Mouse (Mus musculus) liver (tissue): ENCODE measurements around the gene Elac2.

Experiments
- DNase-seq: peaks from one replicate; pipeline ENCODE4 v3.0.0-alpha.2; 2020; ENCODE audit warnings: mixed read lengths

The Elac2 gene

DNA sequence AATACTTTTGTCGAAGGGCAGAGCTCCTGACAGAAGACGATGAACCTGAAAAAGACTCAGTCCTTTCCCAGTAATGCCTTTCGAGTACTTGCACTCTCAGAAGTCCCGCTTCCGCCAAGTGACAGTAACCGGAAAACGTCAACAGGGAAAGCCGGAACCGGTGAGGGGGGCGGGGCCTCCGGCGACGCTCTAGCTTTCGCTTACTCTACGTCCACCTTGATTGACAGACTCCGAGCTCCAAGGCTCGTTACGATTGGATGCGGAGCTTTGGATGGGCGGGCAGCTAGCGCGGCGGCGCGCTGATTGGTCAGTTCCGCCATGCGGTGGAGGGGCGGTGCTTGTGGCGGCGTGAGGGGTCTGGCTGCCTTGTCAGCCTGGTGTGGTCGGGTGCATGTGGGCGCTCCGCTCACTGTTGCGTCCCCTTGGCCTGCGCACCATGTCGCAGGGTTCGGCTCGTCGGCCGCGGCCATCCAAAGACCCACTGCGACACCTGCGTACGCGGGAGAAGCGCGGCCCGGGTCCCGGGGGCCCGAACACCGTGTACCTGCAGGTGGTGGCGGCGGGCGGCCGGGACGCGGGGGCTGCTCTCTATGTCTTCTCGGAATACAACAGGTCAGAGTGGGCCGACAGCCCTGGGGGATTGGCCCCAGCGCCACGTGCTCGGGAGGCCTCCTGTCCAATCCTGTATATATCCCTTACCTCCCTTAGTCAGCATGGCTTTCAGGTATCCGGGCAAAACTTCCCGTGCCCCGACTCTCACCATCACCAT is at the start of gene Elac2:
Gene Elac2, plus strand, starts transcription at position 319 of the 769 bp plus-strand sequence.
- peak; percentile 97 for DNase-seq

DNA sequence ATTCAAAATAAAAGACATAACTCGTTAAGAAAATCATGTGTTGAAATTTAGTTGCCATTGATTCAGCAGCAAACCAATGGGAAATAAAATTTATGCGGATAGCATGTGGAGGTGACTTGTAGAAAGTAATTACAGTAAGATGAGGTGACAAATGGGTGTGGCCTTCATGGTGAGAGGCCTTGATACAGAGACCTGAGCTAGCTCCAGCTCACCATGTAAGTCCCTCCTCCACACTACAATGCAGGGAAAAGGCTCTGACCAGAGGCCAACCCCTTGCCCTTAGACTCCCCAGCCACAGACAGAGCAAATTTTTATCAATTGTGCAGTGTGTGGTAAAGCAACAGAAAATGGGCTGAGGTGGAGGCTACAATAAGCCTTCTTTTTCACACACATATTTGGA is 49.7 kb upstream of the Elac2 start:
- DNase-seq, result peak; percentile 45

DNA sequence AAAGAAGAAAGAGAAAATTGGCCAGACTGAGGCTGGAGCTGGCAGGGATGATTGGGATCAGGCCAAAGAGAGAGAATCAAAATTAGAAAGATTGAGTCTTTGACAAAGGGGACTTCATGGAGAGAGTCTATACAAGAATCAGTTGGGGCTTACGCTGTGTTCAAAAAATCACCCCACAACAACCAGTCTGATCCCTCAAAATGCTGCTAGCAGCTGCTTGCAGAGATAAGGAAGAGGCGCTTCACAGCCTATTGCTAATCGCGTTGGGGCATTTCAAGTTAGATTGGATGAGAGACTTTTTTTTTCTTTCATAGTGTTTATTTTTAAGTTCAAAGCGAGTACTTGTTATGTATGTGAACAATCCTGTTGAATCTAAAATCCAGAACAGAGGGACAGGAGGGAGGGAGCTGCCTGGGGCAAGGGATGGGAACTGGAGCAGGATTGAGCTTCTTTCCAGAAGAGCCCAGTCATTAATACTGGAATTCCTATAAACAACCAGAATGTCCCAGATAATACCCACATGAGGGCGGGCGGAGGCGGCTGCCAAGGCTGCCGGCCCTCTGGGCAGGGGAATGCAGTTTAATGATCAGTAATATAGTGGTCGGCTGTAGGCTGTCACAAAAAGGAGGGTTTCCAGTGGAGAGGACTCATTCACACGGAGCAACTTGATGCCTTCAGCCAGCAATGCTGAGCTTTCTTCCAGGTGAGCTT is 47.6 kb upstream of the Elac2 start:
- peak; percentile 76 for DNase-seq

DNA sequence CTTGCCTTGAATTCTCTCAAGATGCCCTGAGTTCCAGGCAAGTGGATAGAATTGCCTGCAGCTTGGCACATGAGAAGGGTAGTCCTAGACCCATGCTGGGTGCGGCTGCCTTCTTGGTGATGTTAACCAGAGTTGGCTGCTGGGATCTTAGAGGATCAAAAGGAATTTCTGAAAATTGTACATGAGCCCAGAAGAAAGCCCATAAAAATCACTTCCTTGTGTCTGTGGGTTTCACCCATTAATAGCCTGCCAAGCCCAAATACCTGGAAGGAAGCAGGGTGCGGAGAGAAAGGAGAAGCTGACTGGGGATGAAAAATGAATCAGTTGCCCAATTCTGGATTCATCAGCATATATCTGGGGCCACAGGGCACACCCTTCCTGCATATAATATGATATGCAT is 41.6 kb upstream of the Elac2 start:
- no peak for DNase-seq

DNA sequence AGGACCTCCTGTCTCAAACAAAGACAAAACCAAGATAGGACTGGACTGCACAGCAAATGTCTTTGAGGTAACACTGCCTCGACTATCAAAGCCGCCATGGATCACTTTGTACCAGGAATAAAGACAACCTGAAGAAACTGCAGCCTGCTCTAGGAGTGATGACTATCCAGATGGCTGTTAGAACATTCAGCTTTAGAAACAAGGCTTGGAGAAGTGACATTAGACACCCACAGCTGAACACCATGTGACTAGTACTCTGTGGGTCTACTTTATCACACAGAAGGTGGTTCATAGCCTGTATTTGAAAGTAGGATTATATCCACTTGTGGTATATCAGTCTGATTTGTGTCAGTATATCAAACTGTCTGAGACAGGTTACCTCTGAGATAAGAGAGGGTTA is 37.6 kb upstream of the Elac2 start:
- no peak for DNase-seq

DNA sequence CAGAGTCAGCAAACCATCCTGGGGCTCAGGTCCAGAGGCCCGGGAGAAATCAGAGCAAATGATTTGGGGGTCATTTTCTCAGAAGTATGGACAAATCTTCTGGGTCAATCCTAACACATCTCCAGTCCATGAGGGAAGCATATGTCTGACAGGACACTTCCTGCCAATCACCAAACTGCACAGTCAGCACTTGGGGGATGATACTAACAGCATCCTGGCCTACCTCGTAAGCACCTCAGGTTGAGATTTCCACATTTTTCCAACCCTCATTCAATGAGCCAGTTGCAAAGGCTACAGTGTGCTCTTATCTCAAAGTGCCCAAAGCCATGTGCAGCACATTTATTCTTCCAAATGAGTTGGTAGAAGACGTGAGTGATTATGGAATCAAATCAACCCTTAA is 29.1 kb upstream of the Elac2 start:
- no peak for DNase-seq

DNA sequence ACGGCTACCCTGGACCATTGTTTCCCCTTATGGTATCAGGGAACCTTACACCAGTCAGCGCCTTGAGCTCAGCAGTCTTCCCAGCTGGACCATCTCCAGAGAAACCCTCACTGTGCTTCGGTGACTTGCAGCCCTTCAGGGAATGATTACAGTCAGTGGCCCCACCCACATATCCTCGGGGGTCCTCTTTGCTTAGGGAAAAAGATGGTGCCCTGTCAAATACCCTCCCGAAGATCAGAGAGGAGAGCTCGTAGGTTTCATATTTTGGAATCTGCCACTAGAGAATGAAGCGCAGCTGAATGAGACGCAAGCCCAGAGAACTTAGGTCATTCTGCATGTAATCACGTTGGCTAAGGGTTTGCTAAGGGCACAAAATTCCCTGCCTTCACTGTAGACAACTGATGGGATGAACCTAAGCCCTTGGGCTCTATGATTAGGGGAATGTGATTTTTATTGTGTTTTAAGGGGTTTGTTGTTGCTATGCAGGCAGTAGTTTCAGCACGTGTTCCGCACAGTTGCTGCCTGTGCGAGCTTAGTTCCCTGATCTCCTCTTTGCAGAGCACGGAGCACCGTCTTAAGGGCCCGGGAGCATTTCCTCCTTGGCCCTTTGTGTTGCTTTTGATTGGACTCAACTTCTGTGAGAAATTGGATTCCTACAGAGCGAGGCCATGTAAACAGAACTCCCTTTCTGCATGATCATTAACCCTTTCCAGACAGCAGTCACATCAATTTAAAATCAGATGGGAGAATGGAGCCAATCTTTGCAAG is 21.7 kb upstream of the Elac2 start:
- no peak for DNase-seq

DNA sequence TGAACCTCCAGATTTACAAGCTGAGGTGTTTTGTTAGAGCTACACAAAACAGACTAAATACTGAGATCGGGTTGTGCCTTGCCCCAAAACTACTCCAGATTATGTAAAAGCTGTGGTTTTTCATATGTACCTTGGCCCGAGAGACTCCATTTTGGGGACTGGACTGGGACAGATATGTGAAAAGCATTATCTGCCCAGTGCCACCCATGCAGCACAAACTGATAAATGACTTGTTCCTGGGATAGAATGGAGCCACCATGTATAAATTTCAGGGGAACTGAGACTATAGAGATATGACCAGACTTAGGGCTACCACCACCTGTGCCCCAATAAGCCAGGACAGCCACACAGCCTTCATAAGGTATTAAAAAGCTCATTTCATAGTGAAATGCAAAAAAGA is 16.2 kb upstream of the Elac2 start:
- DNase-seq, result peak; percentile 59

DNA sequence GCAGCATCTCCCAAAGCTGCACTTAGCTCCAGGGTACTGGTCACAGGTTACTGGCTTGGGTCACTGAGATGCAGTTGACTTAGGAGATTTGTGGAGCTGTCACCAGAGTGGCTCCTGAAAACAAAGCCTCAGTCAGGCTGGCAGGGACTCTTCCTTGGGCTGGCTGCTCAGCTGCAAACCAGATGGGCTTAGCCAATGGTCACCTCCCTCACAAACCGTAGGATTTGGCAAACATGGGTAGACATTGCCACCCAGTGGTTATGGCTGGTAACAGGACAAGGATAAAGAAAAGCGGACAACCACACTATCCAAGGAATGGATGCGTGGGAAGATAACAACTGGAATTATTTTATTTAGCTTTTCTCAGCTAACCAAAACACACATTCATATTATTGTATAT is 10.3 kb upstream of the Elac2 start:
- DNase-seq, result peak; percentile 69

DNA sequence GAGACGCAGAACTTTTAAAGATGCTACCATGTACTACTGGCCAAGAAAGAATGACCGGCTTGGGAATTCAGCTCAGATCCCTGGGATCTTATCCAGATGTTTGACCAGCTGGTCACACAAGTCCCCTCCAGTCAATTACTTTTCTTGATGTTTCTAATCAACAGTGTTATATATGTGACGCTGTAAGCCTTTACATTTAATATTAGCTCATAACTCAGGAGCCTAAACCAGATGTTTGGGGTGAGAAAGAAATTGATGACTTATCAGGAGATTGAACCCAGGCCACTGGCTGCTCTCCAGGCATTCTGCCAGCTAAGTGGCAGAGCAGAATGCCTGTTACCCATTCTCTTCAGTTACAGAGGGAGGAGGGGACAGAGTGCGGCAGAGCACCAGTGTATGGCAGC is 9.9 kb upstream of the Elac2 start:
- DNase-seq, result no peak

DNA sequence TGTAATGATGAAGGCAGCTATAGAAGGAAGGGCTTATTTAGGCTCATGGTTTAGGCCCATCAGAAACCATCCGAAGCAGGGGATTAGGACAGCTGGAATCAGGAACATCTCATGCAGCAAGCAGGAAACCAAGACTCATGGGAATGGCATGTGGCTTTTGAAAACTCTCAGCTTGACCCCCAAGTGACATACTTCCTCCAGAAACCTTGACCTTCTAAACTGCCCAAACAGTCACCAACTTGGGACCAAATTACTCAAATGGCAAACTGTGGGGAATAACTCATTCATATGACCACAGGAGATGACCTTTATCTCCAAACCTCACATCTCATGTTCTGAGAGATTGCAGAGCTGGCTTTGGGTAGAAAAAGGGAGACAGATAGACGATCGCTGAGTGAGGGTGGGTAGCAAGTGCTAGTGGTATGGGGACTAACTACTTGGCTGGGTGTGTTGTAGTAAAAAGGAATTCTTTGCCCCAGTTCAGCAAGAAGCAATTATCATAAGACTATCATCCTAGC is 7.3 kb upstream of the Elac2 start:
- no peak for DNase-seq

DNA sequence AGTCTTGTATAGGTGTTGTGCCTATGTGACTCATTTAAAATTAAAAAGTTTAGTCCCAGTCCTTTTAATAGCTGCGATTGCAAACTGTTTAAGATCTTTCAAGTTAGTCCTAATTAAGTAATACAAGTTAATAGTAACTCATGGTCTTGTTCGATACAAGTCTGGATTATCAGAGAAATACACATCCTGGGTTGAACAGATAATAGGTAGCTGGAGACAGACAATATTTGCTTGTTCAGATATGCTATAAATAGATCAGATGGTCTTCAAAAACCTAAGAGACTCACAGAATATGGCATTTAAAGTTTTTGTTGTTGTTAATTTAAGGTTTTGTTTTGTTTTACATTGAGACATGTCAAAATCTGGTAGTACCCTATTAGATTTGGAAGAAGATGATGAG is 6.4 kb upstream of the Elac2 start:
- DNase-seq, result no peak

DNA sequence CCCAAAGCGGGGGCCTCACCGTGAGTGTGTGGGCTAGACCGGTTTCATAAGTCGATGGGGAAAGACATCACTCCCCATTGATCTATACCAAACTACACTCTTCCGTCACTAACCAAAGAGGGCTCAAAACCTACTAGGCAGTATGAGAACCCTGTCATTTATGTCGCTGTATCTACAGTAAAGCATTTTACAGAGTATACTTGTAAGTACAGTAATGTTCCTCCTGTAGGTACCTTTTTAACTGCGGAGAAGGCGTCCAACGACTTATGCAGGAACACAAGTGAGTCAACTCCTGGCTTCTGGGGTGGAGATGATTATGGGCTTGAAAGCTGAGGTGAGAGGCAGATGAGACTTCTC is 629 bp downstream of the Elac2 start:
- no peak for DNase-seq

DNA sequence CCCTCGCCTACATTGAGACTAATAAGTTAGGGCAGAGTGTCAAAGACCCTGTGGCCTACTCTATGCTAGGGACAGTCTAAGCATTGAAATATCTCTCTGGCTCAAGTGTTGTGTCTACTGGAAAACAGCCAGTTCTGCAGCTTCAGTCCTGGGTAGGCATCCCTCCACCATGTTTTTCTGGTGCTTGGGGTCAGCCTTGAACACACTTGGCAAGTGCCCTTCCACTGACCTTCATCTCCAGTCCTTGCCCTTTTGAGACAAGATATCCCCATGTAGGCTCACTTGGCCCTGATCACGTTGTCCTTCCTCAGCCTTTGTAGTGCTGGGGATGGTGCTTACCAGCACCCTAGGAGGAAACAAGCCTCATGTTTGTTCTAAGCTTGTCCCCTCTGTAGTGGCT is 9.7 kb downstream of the Elac2 start:
- DNase-seq, result no peak

DNA sequence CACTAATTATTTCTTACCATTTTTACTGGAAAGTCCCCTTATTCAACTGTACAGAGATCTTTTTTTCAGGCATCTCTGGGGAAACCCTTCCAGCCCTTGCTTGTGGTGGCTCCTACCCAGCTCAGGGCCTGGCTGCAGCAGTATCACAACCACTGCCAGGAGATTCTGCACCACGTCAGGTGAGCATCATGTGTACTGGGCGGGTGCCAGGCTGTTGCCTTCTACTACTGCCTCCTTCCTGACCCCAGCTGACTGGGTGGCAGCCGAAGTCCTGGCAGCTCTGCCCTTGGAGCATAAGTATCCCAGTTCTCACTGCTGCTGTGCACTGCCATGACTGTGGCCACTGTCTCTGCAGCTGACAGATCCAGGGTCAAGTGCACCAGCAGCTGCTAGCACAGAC is 19.6 kb downstream of the Elac2 start:
- DNase-seq, result no peak

DNA sequence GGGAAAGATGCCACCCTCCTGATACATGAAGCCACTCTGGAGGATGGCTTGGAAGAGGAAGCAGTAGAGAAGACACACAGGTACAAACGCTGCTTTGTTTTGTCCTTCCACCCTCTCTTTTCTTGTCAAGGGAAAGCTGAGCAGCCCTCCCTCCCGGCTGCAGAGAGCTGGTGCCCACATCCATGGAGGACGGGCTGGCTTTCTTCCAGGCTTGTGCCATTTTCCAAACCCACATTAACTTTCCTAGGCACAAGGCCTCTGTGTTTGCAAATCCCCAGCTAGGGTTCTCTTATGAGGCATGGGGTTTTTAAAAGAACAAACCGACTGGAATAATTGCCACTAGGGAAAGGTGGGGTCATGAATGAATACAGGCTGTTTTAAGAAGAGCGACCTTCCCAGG is 20.8 kb downstream of the Elac2 start:
- DNase-seq, result no peak

DNA sequence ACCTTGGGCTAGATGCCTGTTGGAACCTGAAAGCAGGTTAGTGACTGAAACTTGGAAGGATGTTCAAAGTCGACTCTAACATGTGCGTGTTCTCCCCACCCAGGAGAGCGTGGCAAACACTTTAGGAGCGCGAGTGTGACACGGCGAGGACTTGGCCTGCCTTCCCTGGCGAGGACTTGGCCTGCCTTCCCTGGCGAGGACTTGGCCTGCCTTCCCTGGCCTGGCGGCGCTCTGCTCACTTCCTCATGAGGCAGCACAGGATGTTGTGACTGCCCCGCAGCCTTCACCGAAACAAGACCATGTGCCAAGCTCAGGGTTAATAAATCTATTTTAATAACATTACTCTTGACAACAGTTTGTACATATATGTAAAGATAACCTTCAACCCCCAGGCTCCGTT is 22.9 kb downstream of the Elac2 start:
- DNase-seq, result no peak

DNA sequence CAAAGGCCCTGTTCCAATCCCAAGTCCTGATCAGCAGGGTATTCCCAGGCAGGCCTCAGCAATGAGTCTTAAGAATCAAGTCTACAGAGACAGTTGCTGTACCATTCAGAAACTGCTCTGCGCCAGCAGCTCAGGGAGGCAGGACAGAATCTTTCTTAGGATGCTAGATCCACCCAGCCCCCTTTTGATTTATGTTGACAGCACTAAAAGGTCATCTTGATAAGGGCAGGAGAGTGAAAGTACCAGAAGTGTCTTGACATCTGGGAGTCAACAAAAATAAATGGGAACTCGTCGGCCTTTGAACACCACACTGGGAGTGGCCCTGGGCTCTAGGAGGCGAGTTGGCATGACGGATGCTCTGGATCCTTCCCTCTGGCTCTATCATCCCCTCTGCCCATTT is 24.8 kb downstream of the Elac2 start:
- no peak for DNase-seq

DNA sequence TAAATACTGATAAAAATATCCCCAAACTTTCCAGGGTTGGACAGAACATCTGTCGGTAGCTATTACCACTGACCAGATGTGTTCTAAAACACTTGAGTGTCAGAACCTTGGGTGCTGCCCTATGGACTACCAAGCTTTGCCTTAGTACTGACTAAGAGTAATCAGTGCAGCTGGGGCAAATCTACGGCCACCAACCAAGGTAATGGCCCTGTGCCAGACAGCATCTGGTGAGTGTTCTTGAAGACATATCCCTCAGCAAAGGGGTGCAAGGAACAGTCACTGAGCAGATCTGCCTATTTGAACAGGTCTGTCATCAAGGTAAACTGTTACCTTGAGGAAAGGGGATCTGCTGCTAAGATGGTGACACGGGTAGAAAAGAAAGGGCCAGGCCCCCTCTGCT is 26.0 kb downstream of the Elac2 start:
- no peak for DNase-seq

DNA sequence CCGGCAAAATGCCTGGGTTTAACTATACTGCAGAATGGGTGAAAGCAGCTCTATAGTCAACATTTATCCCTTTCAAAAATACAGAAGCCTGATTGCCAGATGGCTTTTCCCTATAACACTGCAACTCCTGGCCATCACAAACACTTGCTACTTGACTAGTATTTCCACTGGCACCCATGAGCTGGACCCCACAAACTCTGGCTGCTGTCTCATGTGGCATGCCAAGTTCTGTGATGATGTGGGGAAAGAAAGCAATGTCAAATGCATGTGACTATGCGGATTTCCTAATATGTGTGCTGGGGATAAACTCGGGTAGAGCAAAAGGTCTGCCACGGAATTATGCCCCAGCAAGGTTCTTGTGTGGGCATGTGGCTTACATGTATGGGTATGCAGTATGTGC is 27.2 kb downstream of the Elac2 start:
- DNase-seq, result no peak

DNA sequence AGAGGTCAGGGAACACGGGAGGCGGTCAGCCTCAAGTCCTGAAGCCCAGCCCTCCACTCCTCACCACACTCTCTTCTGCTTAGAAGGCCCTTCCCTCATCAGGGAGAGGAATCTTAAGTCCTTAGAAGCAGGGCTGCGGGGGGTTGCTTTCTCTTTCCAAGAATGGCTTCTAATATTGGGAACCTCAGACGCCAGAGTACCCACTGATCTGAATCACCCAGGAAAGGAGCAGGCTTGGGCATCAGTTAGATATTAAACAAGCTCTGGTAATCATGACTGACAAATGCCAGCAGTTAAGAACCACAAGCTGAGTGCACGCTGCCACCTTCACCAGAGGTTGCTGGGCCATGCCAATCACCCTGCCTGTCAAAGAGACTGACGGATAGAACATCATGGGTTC is 35.1 kb downstream of the Elac2 start:
- DNase-seq, result no peak

DNA sequence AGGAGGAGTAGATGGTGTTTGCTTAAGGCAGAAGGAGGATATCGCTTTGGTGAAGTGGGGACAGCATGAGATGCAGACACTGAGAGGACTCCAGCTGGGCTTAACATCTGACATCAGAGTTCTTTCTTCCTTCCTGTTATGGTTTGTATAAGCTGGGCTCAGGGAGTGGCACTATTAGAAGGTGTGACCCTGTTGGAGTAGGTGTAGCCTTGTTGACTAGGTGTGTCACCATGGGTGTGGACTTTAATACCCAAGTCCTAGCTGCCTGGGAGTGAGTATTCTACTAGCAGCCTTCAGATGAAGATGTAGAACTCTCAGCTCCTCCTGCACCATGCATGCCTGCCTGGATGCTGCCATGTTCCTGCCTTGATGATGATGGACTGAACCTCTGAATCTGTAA is 37.9 kb downstream of the Elac2 start:
- no peak for DNase-seq

DNA sequence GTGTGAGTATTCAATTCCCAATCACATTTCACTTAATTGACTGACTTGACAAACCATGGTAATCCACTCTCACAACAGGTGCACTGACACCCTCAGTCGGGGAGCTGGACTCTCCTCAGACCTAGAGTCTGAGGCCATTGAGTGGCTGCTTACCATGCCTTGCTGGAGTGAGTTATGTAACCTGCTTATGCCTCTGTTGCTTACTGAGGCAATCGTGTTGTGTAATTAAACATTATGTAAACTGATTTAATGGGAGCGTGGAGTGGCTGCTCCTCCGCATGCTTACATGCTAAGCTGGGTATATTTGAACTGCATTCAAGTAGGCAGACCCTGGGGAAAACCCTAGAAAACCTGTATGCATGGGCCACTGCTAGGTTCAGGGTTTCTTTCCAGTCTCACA is 41.9 kb downstream of the Elac2 start:
- no peak for DNase-seq

DNA sequence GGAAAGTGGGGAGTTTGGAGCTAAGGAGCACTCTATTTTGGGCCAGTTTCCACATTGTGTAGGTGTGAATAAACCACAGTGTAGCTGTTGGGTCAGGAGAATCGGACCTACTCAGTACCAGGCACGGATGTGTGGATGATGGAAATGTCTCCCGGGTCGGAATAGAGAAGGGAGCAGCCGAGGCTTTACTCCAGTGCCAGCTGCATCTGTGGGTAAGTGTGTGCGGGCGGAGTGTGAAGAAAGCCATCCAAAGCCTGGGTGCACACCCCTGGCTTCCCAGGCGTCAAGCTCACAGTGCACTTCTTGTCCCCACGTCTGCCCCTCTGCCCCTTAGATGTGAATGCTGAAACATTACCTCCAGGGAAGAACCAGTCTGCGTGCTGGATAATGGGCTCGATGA is 43.9 kb downstream of the Elac2 start:
- no peak for DNase-seq
